Mouse (Mus musculus) brain, embryonic 14.5 days (tissue): Measurements from ENCODE around the gene Mad2l1bp. TPM values are rescaled to one million over a fixed set of nuclear protein-coding genes. Genes with fewer than 3 reads are reported as not detected.

Experiments used
- DNase-seq: peaks from one replicate; pipeline ENCODE4 v3.0.0-alpha.2; 2011; ENCODE audit warnings: low read depth
- CTCF ChIP-seq: fragments of 200-500 bp; IDR thresholded peaks from 2 replicates; pipeline ENCODE4 v1.5.1; 2012; ENCODE audit warnings: inconsistent platforms, mild to moderate bottlenecking, moderate library complexity, borderline replicate concordance; ENCODE audit not compliant: insufficient read depth, insufficient read length; ENCODE audit errors: extremely low read depth
- POLR2A ChIP-seq: fragments of 200-500 bp; IDR thresholded peaks from 2 replicates; pipeline ENCODE4 v1.6.1; 2012; ENCODE audit warnings: mild to moderate bottlenecking, inconsistent platforms, borderline replicate concordance; ENCODE audit not compliant: poor library complexity, insufficient read depth, insufficient read length, severe bottlenecking; ENCODE audit errors: extremely low read depth
- polyA plus RNA-seq: library from polyadenylated mRNA; depleted of rRNA; stranded (reverse); fragments of >200 nt; gene quantifications from 2 replicates; pipeline ENCODE4 v1.2.3, GENCODE M21; 2012; rRNA removed

Mad2l1bp gene
- polyA plus RNA-seq, 1 experiment: 20.4 TPM

- TF ChIP-seq CTCF (no peak), POLR2A (no peak)
Observed at GRCm38 (mm10) chr17:46117623-46118422, 35.5 kb downstream of the Mad2l1bp start.

GRCm38 (mm10) chr17:46116881-46117280, 36.5 kb downstream of the Mad2l1bp start:
- TF ChIP-seq CTCF: no peak
- TF ChIP-seq POLR2A: no peak

More at GRCm38 (mm10) chr17:46117623-46118422, 35.5 kb downstream of the Mad2l1bp start:
- no peak for DNase-seq

GRCm38 (mm10) chr17:46116138-46116537, 37.2 kb downstream of the Mad2l1bp start:
- no peak for DNase-seq
- no peak for TF ChIP-seq CTCF
- no peak for TF ChIP-seq POLR2A

More at GRCm38 (mm10) chr17:46116881-46117280, 36.5 kb downstream of the Mad2l1bp start:
- no peak for DNase-seq

GRCm38 (mm10) chr17:46115489-46115888, 37.9 kb downstream of the Mad2l1bp start:
- no peak for DNase-seq
- TF ChIP-seq CTCF: no peak
- no peak for TF ChIP-seq POLR2A

- DNase-seq: peak; percentile 95
- TF ChIP-seq CTCF (no peak), POLR2A (peak; percentile 86)
Observed at GRCm38 (mm10) chr17:46110402-46111289, 42.7 kb downstream of the Mad2l1bp start, which contains the start of gene Mrps18a. Gene Mrps18a, plus strand, starts transcription at chr17:46110986.

GRCm38 (mm10) chr17:46108286-46108685, 45.1 kb downstream of the Mad2l1bp start:
- TF ChIP-seq CTCF: no peak
- no peak for TF ChIP-seq POLR2A
- peak; percentile 18 for DNase-seq

GRCm38 (mm10) chr17:46104487-46104886, 48.9 kb downstream of the Mad2l1bp start:
- TF ChIP-seq CTCF: no peak
- no peak for TF ChIP-seq POLR2A
- DNase-seq: peak; percentile 32

- TF ChIP-seq POLR2A: no peak
- peak; percentile 10 for DNase-seq
Observed at GRCm38 (mm10) chr17:46102608-46103159, 50.7 kb downstream of the Mad2l1bp start.

- TF ChIP-seq POLR2A (no peak), CTCF (no peak)
- no peak for DNase-seq
Observed at GRCm38 (mm10) chr17:46101906-46102305, 51.4 kb downstream of the Mad2l1bp start.

- TF ChIP-seq POLR2A: no peak
- no peak for TF ChIP-seq CTCF
- no peak for DNase-seq
Observed at GRCm38 (mm10) chr17:46098525-46098924, 54.8 kb downstream of the Mad2l1bp start.

Other genes starting within 250 kb of the Mad2l1bp start
- 168 and 204 TPM in 2 replicates for gene Vegfa, start 121.2 kb downstream of the Mad2l1bp start, polyA plus RNA-seq
- gene Mrps18a, start 42.6 kb downstream of the Mad2l1bp start, polyA plus RNA-seq: 73.0 and 82.8 TPM in 2 replicates
- gene Rsph9, start 9.3 kb downstream of the Mad2l1bp start, polyA plus RNA-seq: 32.5 and 35.7 TPM in 2 replicates
- 169 and 209 TPM in 2 replicates for gene Gtpbp2, start 7.5 kb upstream of the Mad2l1bp start, polyA plus RNA-seq
- gene Polh, start 49.1 kb upstream of the Mad2l1bp start, polyA plus RNA-seq: 10.8 and 11.0 TPM in 2 replicates
- gene Xpo5, start 49.2 kb upstream of the Mad2l1bp start, polyA plus RNA-seq: 57.0 and 58.5 TPM in 2 replicates
- gene Polr1c, start 94.5 kb upstream of the Mad2l1bp start, polyA plus RNA-seq: 98.2 and 137 TPM in 2 replicates
- 84.0 and 96.8 TPM in 2 replicates for gene Yipf3, start 94.5 kb upstream of the Mad2l1bp start, polyA plus RNA-seq
- 31.1 and 31.9 TPM in 2 replicates for gene Lrrc73, start 100.0 kb upstream of the Mad2l1bp start, polyA plus RNA-seq
- 58.8 and 77.3 TPM in 2 replicates for gene Tjap1, start 129.5 kb upstream of the Mad2l1bp start, polyA plus RNA-seq
- 93.3 and 114 TPM in 2 replicates for gene Dlk2, start 143.9 kb upstream of the Mad2l1bp start, polyA plus RNA-seq
- gene Abcc10, start 174.8 kb upstream of the Mad2l1bp start, polyA plus RNA-seq: 17.5 and 20.9 TPM in 2 replicates
- gene Zfp318, start 230.2 kb upstream of the Mad2l1bp start, polyA plus RNA-seq: 28.3 and 39.7 TPM in 2 replicates